Mouse (Mus musculus): Measurements from ENCODE around the gene Pus1. TPM values are rescaled to one million over a fixed set of nuclear protein-coding genes. Genes with fewer than 3 reads are reported as not detected.
"Not testable (repeated sequence)": the region's sequence is repeated elsewhere in the genome, so short reads cannot be mapped to it uniquely, and the experiment has no call there.

Gene Pus1
- polyA plus RNA-seq, 1 experiment from 2014 or later, result 21.0 TPM

GRCm38 (mm10) chr5:110779276-110779997 is 1.0 kb downstream of the Pus1 start:
- ATAC-seq (ENCODE audit: low read depth), result no peak
- no peaks in the 10 kb centered on the region for H3K27me3 ChIP-seq
- H3K4me1 ChIP-seq (replicated peaks), result peaks cover 28% of the 10 kb centered on the region
- peak overlapping the region; percentile 95 for H3K4me2 ChIP-seq
- 21% methylated on average over 15 of the region's 15 CpGs for WGBS
- H3K4me3 ChIP-seq, result peak overlapping the region; percentile 72
- no peak overlapping the region for H3K27ac ChIP-seq (replicated peaks)
- H3K9me3 ChIP-seq, result no peaks in the 10 kb centered on the region
- H3K9ac ChIP-seq, result peak overlapping the region; percentile 85
- peaks cover 37% of the 10 kb centered on the region for H3K36me3 ChIP-seq

GRCm38 (mm10) chr5:110778263-110778662 is 2.2 kb downstream of the Pus1 start:
- 90% methylated on average over 12 of the region's 12 CpGs for WGBS
- no peak overlapping the region for H3K4me3 ChIP-seq
- H3K4me1 ChIP-seq (replicated peaks), result peaks cover 28% of the 10 kb centered on the region
- H3K4me2 ChIP-seq, result no peak overlapping the region
- no peak overlapping the region for H3K9ac ChIP-seq
- no peak overlapping the region for H3K27ac ChIP-seq (replicated peaks)
- H3K27me3 ChIP-seq, result no peaks in the 10 kb centered on the region
- H3K9me3 ChIP-seq, result no peaks in the 10 kb centered on the region
- peaks cover 41% of the 10 kb centered on the region for H3K36me3 ChIP-seq
- no peak for ATAC-seq (ENCODE audit: low read depth)

DNA sequence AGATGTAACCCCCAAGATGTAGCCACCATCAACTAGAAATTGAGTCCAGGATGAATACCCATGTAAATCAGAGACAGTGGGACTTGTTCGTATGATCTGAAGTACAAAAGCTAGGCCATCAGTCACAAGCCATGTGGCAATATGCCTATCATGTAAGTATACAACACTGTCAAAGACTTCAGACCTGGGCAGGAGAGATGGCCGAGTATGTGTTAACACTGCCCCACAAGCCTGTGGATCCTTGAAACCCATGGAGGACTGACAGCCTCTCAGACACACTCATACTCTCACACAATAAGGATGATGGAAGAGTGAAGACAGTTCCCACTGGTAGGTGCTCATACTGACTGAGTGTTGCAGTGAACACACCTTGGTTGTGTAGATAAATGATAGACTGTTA is 4.3 kb downstream of the Pus1 start:
- H3K4me3 ChIP-seq, result no peak overlapping the region
- peaks cover 27% of the 10 kb centered on the region for H3K4me1 ChIP-seq (replicated peaks)
- H3K27ac ChIP-seq (replicated peaks), result no peak overlapping the region
- ATAC-seq (ENCODE audit: low read depth), result no peak
- WGBS, result 93% methylated on average over 2 of the region's 2 CpGs
- peaks cover 48% of the 10 kb centered on the region for H3K36me3 ChIP-seq
- H3K27me3 ChIP-seq, result no peaks in the 10 kb centered on the region
- H3K9me3 ChIP-seq, result no peaks in the 10 kb centered on the region
- no peak overlapping the region for H3K9ac ChIP-seq
- no peak overlapping the region for H3K4me2 ChIP-seq

- Histone ChIP-seq H3K4me1 (replicated peaks) (peaks cover 16% of the 10 kb centered on the region), H3K27ac (replicated peaks) (no peak overlapping the region), H3K36me3 (peaks cover 48% of the 10 kb centered on the region), H3K4me2 (no peak overlapping the region), H3K9me3 (no peaks in the 10 kb centered on the region), H3K9ac (no peak overlapping the region), H3K4me3 (no peak overlapping the region), H3K27me3 (no peaks in the 10 kb centered on the region)
- no peak for ATAC-seq (ENCODE audit: low read depth)
- 93% methylated on average over 11 of the region's 11 CpGs for WGBS
Measured at GRCm38 (mm10) chr5:110774511-110774910, 5.9 kb downstream of the Pus1 start.

DNA sequence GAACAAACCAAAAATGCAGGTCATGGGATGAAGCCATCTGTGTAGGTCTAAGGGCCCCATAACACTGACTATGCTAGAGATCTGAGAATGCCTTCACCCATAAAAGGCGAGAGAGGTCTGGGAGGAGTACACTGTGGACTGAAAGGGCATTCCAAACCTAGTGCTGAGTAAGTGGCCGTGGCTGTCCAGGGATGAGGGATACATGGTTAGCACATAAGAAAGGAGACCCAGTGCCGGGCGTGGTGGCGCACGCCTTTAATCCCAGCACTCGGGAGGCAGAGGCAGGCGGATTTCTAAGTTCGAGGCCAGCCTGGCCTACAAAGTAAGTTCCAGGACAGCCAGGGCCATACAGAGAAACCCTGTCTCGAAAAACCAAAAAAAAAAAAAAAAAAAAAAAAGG is 7.5 kb downstream of the Pus1 start:
- not testable (repeated sequence) for H3K27me3 ChIP-seq; H3K9ac ChIP-seq; ATAC-seq (ENCODE audit: low read depth); H3K4me2 ChIP-seq; H3K27ac ChIP-seq (replicated peaks); H3K9me3 ChIP-seq; H3K4me3 ChIP-seq
- Histone ChIP-seq H3K4me1 (replicated peaks) (peaks cover 18% of the 10 kb centered on the region), H3K36me3 (peaks cover 48% of the 10 kb centered on the region)
- 95% methylated on average over 10 of the region's 10 CpGs for WGBS

DNA sequence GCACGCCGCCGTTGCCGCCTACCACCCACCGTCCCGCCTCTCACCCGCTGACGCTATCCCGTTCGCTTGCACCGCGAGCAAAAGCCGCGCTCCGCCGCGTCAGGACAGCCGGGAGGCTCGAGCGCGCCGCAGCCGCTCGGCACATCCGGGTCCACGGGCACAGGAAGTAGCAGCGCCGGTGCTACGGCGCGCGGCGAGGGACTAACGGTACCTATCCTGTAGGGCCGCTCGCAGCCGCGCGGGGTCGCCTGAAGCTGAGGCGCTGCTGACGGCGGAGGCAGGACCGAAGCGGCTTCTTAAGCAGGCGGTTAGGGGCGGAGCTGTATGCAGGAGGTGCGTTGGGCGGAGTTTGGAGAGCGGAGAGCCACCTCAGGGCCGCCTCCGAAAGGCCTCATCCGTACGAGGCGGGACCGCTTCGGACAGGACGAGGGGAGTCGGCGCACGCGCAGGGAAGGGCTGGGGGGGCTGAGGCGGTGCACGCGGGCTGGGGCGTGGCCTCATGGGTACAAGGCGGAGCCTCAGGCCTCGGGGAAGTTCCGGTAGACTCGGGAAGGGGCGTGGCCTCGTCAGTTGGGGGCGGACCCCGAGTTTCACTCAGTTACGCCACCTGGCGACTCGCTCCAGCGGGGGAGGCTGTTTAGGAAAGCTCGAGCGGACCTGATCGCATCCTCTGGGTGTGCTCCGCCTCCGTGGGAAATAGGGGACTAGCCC is 9.9 kb downstream of the Pus1 start, which contains the start of gene Ep400:
Gene Ep400 (minus strand): TSS at position 270 of the 711 bp plus-strand sequence.
- peaks cover 27% of the 10 kb centered on the region for H3K36me3 ChIP-seq
- H3K4me3 ChIP-seq, result peak within 1 kb of the TSS; percentile 86
- H3K9me3 ChIP-seq, result no peaks in the 10 kb centered on the region
- peak within 1 kb of the TSS; percentile 60 for H3K4me2 ChIP-seq
- H3K27me3 ChIP-seq, result no peaks in the 10 kb centered on the region
- H3K9ac ChIP-seq, result peak within 1 kb of the TSS; percentile 94
- peaks cover 21% of the 10 kb centered on the region for H3K4me1 ChIP-seq (replicated peaks)
- peak; percentile 97 for ATAC-seq (ENCODE audit: low read depth)
- peak within 1 kb of the TSS; percentile 97 for H3K27ac ChIP-seq (replicated peaks)
- under 1% methylated on average over 83 of the region's 83 CpGs for WGBS

DNA sequence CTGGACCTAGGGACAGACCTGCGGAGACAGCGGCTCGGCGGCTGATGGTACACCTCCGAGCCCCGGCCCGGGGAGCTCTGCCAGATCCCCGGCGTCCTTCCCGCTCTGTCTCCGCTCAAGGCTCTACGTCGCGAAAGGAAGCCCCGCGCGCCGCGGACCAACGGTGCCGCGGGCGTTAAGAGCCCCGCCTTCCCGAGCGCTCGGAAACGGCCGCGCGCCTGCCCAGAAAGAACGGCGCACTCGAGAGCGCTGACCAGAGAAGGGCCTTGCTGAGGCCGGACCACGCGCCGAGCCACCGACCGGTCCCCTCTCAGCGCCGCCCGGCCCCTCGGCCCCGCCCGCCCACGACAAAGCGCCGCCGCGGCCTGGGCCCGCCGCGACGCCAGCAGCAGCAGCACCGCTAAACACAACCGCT is 10.4 kb downstream of the Pus1 start:
- peak; percentile 60 for ATAC-seq (ENCODE audit: low read depth)
- Histone ChIP-seq H3K27ac (replicated peaks) (peak overlapping the region; percentile 97), H3K4me3 (peak overlapping the region; percentile 86), H3K27me3 (no peaks in the 10 kb centered on the region), H3K9ac (peak overlapping the region; percentile 94), H3K4me2 (peak overlapping the region; percentile 60), H3K4me1 (replicated peaks) (peaks cover 21% of the 10 kb centered on the region), H3K36me3 (peaks cover 22% of the 10 kb centered on the region), H3K9me3 (no peaks in the 10 kb centered on the region)
- under 1% methylated on average over 58 of the region's 58 CpGs for WGBS

DNA sequence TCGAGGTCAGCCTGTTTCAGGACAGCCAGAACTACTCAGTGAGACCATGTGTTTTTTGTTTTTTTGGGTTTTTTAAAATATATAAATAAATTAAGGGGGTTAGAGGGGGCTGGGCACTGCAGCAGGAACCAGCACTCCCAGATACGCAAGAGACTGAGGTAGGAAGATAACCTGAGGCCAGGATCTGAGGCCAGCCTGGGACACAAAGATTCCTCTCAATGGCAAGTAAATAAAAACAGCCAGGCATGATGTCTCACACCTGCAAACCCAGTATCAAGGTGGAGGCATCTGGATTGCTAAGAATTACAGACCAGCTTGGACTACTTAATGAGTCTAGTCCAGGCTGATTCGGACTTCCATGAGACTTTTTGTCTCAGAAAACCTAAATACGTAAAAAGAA is 11.2 kb downstream of the Pus1 start:
- no peak for ATAC-seq (ENCODE audit: low read depth)
- H3K4me1 ChIP-seq (replicated peaks), result peaks cover 21% of the 10 kb centered on the region
- peaks cover 14% of the 10 kb centered on the region for H3K36me3 ChIP-seq
- peak overlapping the region; percentile 86 for H3K4me3 ChIP-seq
- peak overlapping the region; percentile 60 for H3K4me2 ChIP-seq
- H3K9me3 ChIP-seq, result no peaks in the 10 kb centered on the region
- no peaks in the 10 kb centered on the region for H3K27me3 ChIP-seq
- WGBS, result 62% methylated on average over 4 of the region's 4 CpGs
- H3K27ac ChIP-seq (replicated peaks), result peak overlapping the region; percentile 97; the same call in 1 of the 2 replicates
- peak overlapping the region; percentile 94 for H3K9ac ChIP-seq

- Histone ChIP-seq H3K27me3 (no peaks in the 10 kb centered on the region), H3K4me1 (replicated peaks) (peaks cover 12% of the 10 kb centered on the region), H3K4me2 (no peak overlapping the region), H3K9ac (no peak overlapping the region), H3K4me3 (no peak overlapping the region), H3K27ac (replicated peaks) (no peak overlapping the region), H3K9me3 (no peaks in the 10 kb centered on the region), H3K36me3 (no peaks in the 10 kb centered on the region)
- ATAC-seq (ENCODE audit: low read depth), result no peak
- 98% methylated on average over 8 of the region's 8 CpGs for WGBS
Measured at GRCm38 (mm10) chr5:110763890-110764289, 16.6 kb downstream of the Pus1 start.

GRCm38 (mm10) chr5:110745021-110745420 is 35.4 kb downstream of the Pus1 start:
- Histone ChIP-seq H3K4me1 (replicated peaks) (no peaks in the 10 kb centered on the region), H3K27me3 (no peaks in the 10 kb centered on the region), H3K4me2 (no peak overlapping the region), H3K4me3 (no peak overlapping the region), H3K9ac (no peak overlapping the region), H3K27ac (replicated peaks) (no peak overlapping the region), H3K9me3 (no peaks in the 10 kb centered on the region), H3K36me3 (peaks cover 10% of the 10 kb centered on the region)
- WGBS, result 77% methylated on average over 1 of the region's 1 CpGs
- no peak for ATAC-seq (ENCODE audit: low read depth)

GRCm38 (mm10) chr5:110739496-110740275 is 40.8 kb downstream of the Pus1 start:
- 95% methylated on average over 7 of the region's 7 CpGs for WGBS
- H3K27me3 ChIP-seq, result no peaks in the 10 kb centered on the region
- H3K27ac ChIP-seq (replicated peaks), result no peak overlapping the region
- no peak overlapping the region for H3K9ac ChIP-seq
- no peak for ATAC-seq (ENCODE audit: low read depth)
- no peak overlapping the region for H3K4me3 ChIP-seq
- H3K9me3 ChIP-seq, result no peaks in the 10 kb centered on the region
- peaks cover 56% of the 10 kb centered on the region for H3K36me3 ChIP-seq
- H3K4me1 ChIP-seq (replicated peaks), result no peaks in the 10 kb centered on the region
- H3K4me2 ChIP-seq, result no peak overlapping the region

- Histone ChIP-seq H3K9me3 (no peaks in the 10 kb centered on the region), H3K4me1 (replicated peaks) (no peaks in the 10 kb centered on the region), H3K9ac (no peak overlapping the region), H3K4me2 (no peak overlapping the region), H3K36me3 (peaks cover 82% of the 10 kb centered on the region), H3K4me3 (no peak overlapping the region), H3K27me3 (no peaks in the 10 kb centered on the region), H3K27ac (replicated peaks) (no peak overlapping the region)
- 86% methylated on average over 1 of the region's 1 CpGs for WGBS
- ATAC-seq (ENCODE audit: low read depth), result no peak
Measured at GRCm38 (mm10) chr5:110735606-110736005, 44.9 kb downstream of the Pus1 start.

Data from neural tube, embryonic 13.5 days (tissue).